Mouse (Mus musculus) embryonic facial prominence, embryonic 13.5 days (tissue): Measurements from ENCODE around the gene 1700023F06Rik. TPM values are rescaled to one million over a fixed set of nuclear protein-coding genes. Genes with fewer than 3 reads are reported as not detected.

ENCODE experiments used
- ATAC-seq: fragments of 200-750 bp; cut with Nextera tagmentation; 2 replicates; pipeline ENCODE4 v1.8.0; 2017; ENCODE audit warnings: low read depth; ENCODE audit not compliant: insufficient number of reproducible peaks, insufficient read depth, low FRiP score, low TSS enrichment
- H3K27ac ChIP-seq: fragments of 300-500 bp; sonication (generic); 2 replicates; pipeline ENCODE4 v1.5.1; 2015; ENCODE audit warnings: moderate library complexity, mild to moderate bottlenecking, inconsistent platforms
- H3K27me3 ChIP-seq: fragments of 300-500 bp; sonication (generic); 2 replicates; pipeline ENCODE4 v1.6.1; 2015; ENCODE audit warnings: mild to moderate bottlenecking, inconsistent platforms
- H3K36me3 ChIP-seq: fragments of 300-500 bp; sonication (generic); 2 replicates; pipeline ENCODE4 v1.6.1; 2015; ENCODE audit warnings: mild to moderate bottlenecking, inconsistent platforms
- H3K4me1 ChIP-seq: fragments of 300-500 bp; sonication (generic); 2 replicates; pipeline ENCODE4 v1.6.1; 2015; ENCODE audit warnings: inconsistent platforms
- H3K4me2 ChIP-seq: fragments of 300-500 bp; sonication (generic); 2 replicates; pipeline ENCODE4 v1.6.1; 2015; ENCODE audit warnings: moderate library complexity, mild to moderate bottlenecking, inconsistent platforms
- H3K4me3 ChIP-seq: fragments of 300-500 bp; sonication (generic); 2 replicates; pipeline ENCODE4 v1.5.1; 2015; ENCODE audit warnings: mild to moderate bottlenecking, inconsistent platforms
- H3K9ac ChIP-seq: fragments of 300-500 bp; sonication (generic); 2 replicates; pipeline ENCODE4 v1.6.1; 2015; ENCODE audit warnings: mild to moderate bottlenecking, inconsistent platforms
- H3K9me3 ChIP-seq: fragments of 300-500 bp; sonication (generic); 2 replicates; pipeline ENCODE4 v1.6.1; 2016; ENCODE audit warnings: inconsistent platforms
- WGBS: fragments of 180-500 bp; shearing (Covaris S2); methylation state at CpG from one replicate; pipeline ENCODE4 v1.1.7; 2015; ENCODE audit warnings: mixed read lengths; 5-methylcytosine and 5-hydroxymethylcytosine counted together
- polyA plus RNA-seq: library from polyadenylated mRNA; unstranded; fragments of >200 nt; fragmentation: Nextera tagmentation; extraction: Ambion mirVana; gene quantifications from 2 replicates; pipeline ENCODE4 v1.2.1, GENCODE M21; 2015

Gene 1700023F06Rik
- polyA plus RNA-seq = 1.4 and 2.2 TPM in 2 replicates

GRCm38 (mm10) chr11:103208458-103208857, at the start of gene 1700023F06Rik:
Gene 1700023F06Rik (minus strand): TSS chr11:103208558.
- Histone ChIP-seq H3K4me2 (no peak within 1 kb of the TSS), H3K9ac (no peak within 1 kb of the TSS), H3K36me3 (no peaks in the 10 kb centered on the region), H3K27me3 (no peaks in the 10 kb centered on the region), H3K4me3 (no peak within 1 kb of the TSS), H3K4me1 (no peaks in the 10 kb centered on the region), H3K27ac (no peak within 1 kb of the TSS), H3K9me3 (no peaks in the 10 kb centered on the region)
- 82% methylated on average over 3 of the region's 3 CpGs for WGBS
- ATAC-seq = no peak

GRCm38 (mm10) chr11:103257938-103258481, 49.7 kb upstream of the 1700023F06Rik start:
- Histone ChIP-seq H3K9me3 (no peaks in the 10 kb centered on the region), H3K27ac (no peak overlapping the region), H3K4me3 (no peak overlapping the region), H3K9ac (no peak overlapping the region), H3K4me1 (peaks cover 16% of the 10 kb centered on the region), H3K4me2 (no peak overlapping the region), H3K36me3 (no peaks in the 10 kb centered on the region), H3K27me3 (no peaks in the 10 kb centered on the region)
- ATAC-seq = no peak
- WGBS = 88% methylated on average over 4 of the region's 4 CpGs

GRCm38 (mm10) chr11:103253605-103254004, 45.2 kb upstream of the 1700023F06Rik start:
- no peak overlapping the region for H3K27ac ChIP-seq
- no peaks in the 10 kb centered on the region for H3K36me3 ChIP-seq
- no peak overlapping the region for H3K4me3 ChIP-seq
- H3K4me1 ChIP-seq = peaks cover 13% of the 10 kb centered on the region
- no peak overlapping the region for H3K9ac ChIP-seq
- no peak overlapping the region for H3K4me2 ChIP-seq
- no peak for ATAC-seq
- no peaks in the 10 kb centered on the region for H3K27me3 ChIP-seq
- WGBS = 82% methylated on average over 5 of the region's 5 CpGs
- H3K9me3 ChIP-seq = no peaks in the 10 kb centered on the region

- H3K27me3 ChIP-seq = no peaks in the 10 kb centered on the region
- H3K9me3 ChIP-seq = no peaks in the 10 kb centered on the region
- peaks cover 25% of the 10 kb centered on the region for H3K4me1 ChIP-seq
- ATAC-seq = no peak
- no peak overlapping the region for H3K4me3 ChIP-seq
- H3K36me3 ChIP-seq = no peaks in the 10 kb centered on the region
- 91% methylated on average over 5 of the region's 5 CpGs for WGBS
- H3K9ac ChIP-seq = no peak overlapping the region
- no peak overlapping the region for H3K27ac ChIP-seq
- no peak overlapping the region for H3K4me2 ChIP-seq
Measured at GRCm38 (mm10) chr11:103252380-103252779, 44.0 kb upstream of the 1700023F06Rik start.

GRCm38 (mm10) chr11:103250324-103250723, 42.0 kb upstream of the 1700023F06Rik start:
- H3K36me3 ChIP-seq = no peaks in the 10 kb centered on the region
- 89% methylated on average over 3 of the region's 3 CpGs for WGBS
- H3K27ac ChIP-seq = no peak overlapping the region
- H3K9ac ChIP-seq = no peak overlapping the region
- H3K9me3 ChIP-seq = no peaks in the 10 kb centered on the region
- no peak overlapping the region for H3K4me2 ChIP-seq
- ATAC-seq = no peak
- H3K4me1 ChIP-seq = peaks cover 40% of the 10 kb centered on the region
- H3K27me3 ChIP-seq = no peaks in the 10 kb centered on the region
- H3K4me3 ChIP-seq = no peak overlapping the region

- no peaks in the 10 kb centered on the region for H3K9me3 ChIP-seq
- H3K36me3 ChIP-seq = no peaks in the 10 kb centered on the region
- no peaks in the 10 kb centered on the region for H3K27me3 ChIP-seq
- 48% methylated on average over 6 of the region's 6 CpGs for WGBS
- peaks cover 48% of the 10 kb centered on the region for H3K4me1 ChIP-seq
- H3K4me2 ChIP-seq = no peak overlapping the region
- 0 out of 2 replicates have a peak overlapping the region, but pooled peaks have one; percentile 16 for H3K27ac ChIP-seq
- no peak for ATAC-seq
- no peak overlapping the region for H3K4me3 ChIP-seq
- H3K9ac ChIP-seq = 0 out of 2 replicates have a peak overlapping the region, but pooled peaks have one; percentile 11
Measured at GRCm38 (mm10) chr11:103249509-103249908, 41.2 kb upstream of the 1700023F06Rik start.

GRCm38 (mm10) chr11:103248837-103249236, 40.5 kb upstream of the 1700023F06Rik start:
- no peaks in the 10 kb centered on the region for H3K9me3 ChIP-seq
- ATAC-seq = no peak
- peaks cover 51% of the 10 kb centered on the region for H3K4me1 ChIP-seq
- 53% methylated on average over 5 of the region's 5 CpGs for WGBS
- no peak overlapping the region for H3K9ac ChIP-seq
- 0 out of 2 replicates have a peak overlapping the region, but pooled peaks have one; percentile 16 for H3K27ac ChIP-seq
- H3K4me3 ChIP-seq = no peak overlapping the region
- no peak overlapping the region for H3K4me2 ChIP-seq
- H3K36me3 ChIP-seq = no peaks in the 10 kb centered on the region
- no peaks in the 10 kb centered on the region for H3K27me3 ChIP-seq

- Histone ChIP-seq H3K27ac (peak overlapping the region; percentile 75), H3K27me3 (no peaks in the 10 kb centered on the region), H3K36me3 (no peaks in the 10 kb centered on the region), H3K4me3 (no peak overlapping the region), H3K9me3 (no peaks in the 10 kb centered on the region), H3K4me1 (peaks cover 51% of the 10 kb centered on the region), H3K9ac (peak overlapping the region; percentile 36; the same call in 1 of the 2 replicates), H3K4me2 (no peak overlapping the region)
- WGBS = 55% methylated on average over 11 of the region's 11 CpGs
- no peak for ATAC-seq
Measured at GRCm38 (mm10) chr11:103247504-103248177, 39.3 kb upstream of the 1700023F06Rik start.

- WGBS = 69% methylated on average over 4 of the region's 4 CpGs
- Histone ChIP-seq H3K36me3 (no peaks in the 10 kb centered on the region), H3K4me3 (no peak overlapping the region), H3K9ac (no peak overlapping the region), H3K4me1 (peaks cover 53% of the 10 kb centered on the region), H3K9me3 (no peaks in the 10 kb centered on the region), H3K4me2 (no peak overlapping the region), H3K27me3 (no peaks in the 10 kb centered on the region), H3K27ac (no peak overlapping the region)
- no peak for ATAC-seq
Measured at GRCm38 (mm10) chr11:103246731-103247290, 38.5 kb upstream of the 1700023F06Rik start.

- H3K36me3 ChIP-seq = no peaks in the 10 kb centered on the region
- H3K9me3 ChIP-seq = no peaks in the 10 kb centered on the region
- 68% methylated on average over 10 of the region's 10 CpGs for WGBS
- no peak for ATAC-seq
- H3K4me1 ChIP-seq = peaks cover 59% of the 10 kb centered on the region
- no peaks in the 10 kb centered on the region for H3K27me3 ChIP-seq
- H3K4me2 ChIP-seq = no peak overlapping the region
- H3K4me3 ChIP-seq = no peak overlapping the region
- no peak overlapping the region for H3K9ac ChIP-seq
- 0 out of 2 replicates have a peak overlapping the region, but pooled peaks have one; percentile 2 for H3K27ac ChIP-seq
Measured at GRCm38 (mm10) chr11:103246081-103246730, 37.8 kb upstream of the 1700023F06Rik start.

GRCm38 (mm10) chr11:103244856-103245255, 36.5 kb upstream of the 1700023F06Rik start:
- 86% methylated on average over 4 of the region's 4 CpGs for WGBS
- ATAC-seq = no peak
- H3K4me3 ChIP-seq = no peak overlapping the region

More at GRCm38 (mm10) chr11:103244856-103245255, 36.5 kb upstream of the 1700023F06Rik start:
- H3K4me2 ChIP-seq = no peak overlapping the region
- H3K4me1 ChIP-seq = peaks cover 67% of the 10 kb centered on the region
- H3K36me3 ChIP-seq = peaks cover 3% of the 10 kb centered on the region
- no peak overlapping the region for H3K27ac ChIP-seq
- no peak overlapping the region for H3K9ac ChIP-seq
- no peaks in the 10 kb centered on the region for H3K27me3 ChIP-seq
- H3K9me3 ChIP-seq = no peaks in the 10 kb centered on the region
